Mouse (Mus musculus): ENCODE data around the gene Arhgdig. TPM values are rescaled to one million over a fixed set of nuclear protein-coding genes. Genes with fewer than 3 reads are reported as not detected.

Gene Arhgdig
- polyA plus RNA-seq, 1 experiment: 3.2 TPM

DNA sequence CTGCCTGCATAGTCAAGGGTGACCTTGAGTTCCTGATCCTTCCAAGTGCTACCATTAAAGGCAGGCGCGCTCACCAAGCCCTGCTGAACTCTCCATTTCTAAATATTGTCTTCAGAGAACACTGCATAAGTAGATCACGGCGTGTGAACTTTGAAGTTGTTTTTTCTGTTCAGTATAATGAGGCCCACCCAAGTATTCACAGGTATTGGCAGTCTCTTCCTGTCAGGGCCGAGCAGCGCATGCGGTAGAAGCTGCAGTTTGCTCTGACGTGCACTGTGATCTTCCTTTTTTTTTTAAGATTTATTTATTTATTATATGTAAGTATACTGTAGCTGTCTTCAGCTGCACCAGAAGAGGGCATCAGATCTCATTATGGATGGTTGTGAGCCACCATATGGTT lies 26.8 kb upstream of the Arhgdig start:
- Histone ChIP-seq H3K4me1 (ENCODE audit: control insufficient read depth, insufficient read depth, insufficient read length, low read length) (peaks cover 18% of the 10 kb centered on the region), H3K27ac (ENCODE audit: insufficient read depth, low read depth, low read length) (peak overlapping the region; percentile 10; the same call in 1 of the 2 replicates), H3K4me3 (ENCODE audit: low read depth, low read length) (no peak overlapping the region), H3K36me3 (ENCODE audit: control insufficient read depth, insufficient read depth, low read length) (peaks cover 18% of the 10 kb centered on the region), H3K27me3 (ENCODE audit: control insufficient read depth, insufficient read depth, low read length) (no peaks in the 10 kb centered on the region)
- TF ChIP-seq POLR2A (IDR thresholded peaks at IDR 0.05; ENCODE audit: low read depth, low read length): no peak
- TF ChIP-seq CTCF (IDR thresholded peaks at IDR 0.05; ENCODE audit: extremely low read depth, insufficient read length, insufficient replicate concordance, low read depth, low read length): no peak
- 63% methylated on average over 8 of the region's 8 CpGs for WGBS

GRCm38 (mm10) chr17:26232863-26233262 lies 25.3 kb upstream of the Arhgdig start:
- no peaks in the 10 kb centered on the region for H3K27me3 ChIP-seq (ENCODE audit: control insufficient read depth, insufficient read depth, low read length)
- WGBS: 89% methylated on average over 8 of the region's 8 CpGs
- TF ChIP-seq CTCF (IDR thresholded peaks at IDR 0.05; ENCODE audit: extremely low read depth, insufficient read length, insufficient replicate concordance, low read depth, low read length) (peak; percentile 61; the same call in 1 of the 2 replicates), POLR2A (IDR thresholded peaks at IDR 0.05; ENCODE audit: low read depth, low read length) (no peak)

GRCm38 (mm10) chr17:26231156-26231555 lies 23.6 kb upstream of the Arhgdig start:
- TF ChIP-seq CTCF (IDR thresholded peaks at IDR 0.05; ENCODE audit: extremely low read depth, insufficient read length, insufficient replicate concordance, low read depth, low read length) (no peak), POLR2A (IDR thresholded peaks at IDR 0.05; ENCODE audit: low read depth, low read length) (no peak)
- Histone ChIP-seq H3K4me1 (ENCODE audit: control insufficient read depth, insufficient read depth, insufficient read length, low read length) (peaks cover 9% of the 10 kb centered on the region), H3K27ac (ENCODE audit: insufficient read depth, low read depth, low read length) (no peak overlapping the region), H3K36me3 (ENCODE audit: control insufficient read depth, insufficient read depth, low read length) (peaks cover 17% of the 10 kb centered on the region), H3K27me3 (ENCODE audit: control insufficient read depth, insufficient read depth, low read length) (no peaks in the 10 kb centered on the region), H3K4me3 (ENCODE audit: low read depth, low read length) (no peak overlapping the region)
- WGBS: 82% methylated on average over 5 of the region's 5 CpGs

More at GRCm38 (mm10) chr17:26232863-26233262, 25.3 kb upstream of the Arhgdig start:
- no peak overlapping the region for H3K4me3 ChIP-seq (ENCODE audit: low read depth, low read length)
- H3K4me1 ChIP-seq (ENCODE audit: control insufficient read depth, insufficient read depth, insufficient read length, low read length): peaks cover 12% of the 10 kb centered on the region
- no peak overlapping the region for H3K27ac ChIP-seq (ENCODE audit: insufficient read depth, low read depth, low read length)
- H3K36me3 ChIP-seq (ENCODE audit: control insufficient read depth, insufficient read depth, low read length): peaks cover 17% of the 10 kb centered on the region

- 92% methylated on average over 5 of the region's 5 CpGs for WGBS
- peaks cover 13% of the 10 kb centered on the region; the same call in 1 of the 2 replicates for H3K4me1 ChIP-seq (ENCODE audit: control insufficient read depth, insufficient read depth, insufficient read length, low read length)
- no peak for TF ChIP-seq CTCF (IDR thresholded peaks at IDR 0.05; ENCODE audit: extremely low read depth, insufficient read length, insufficient replicate concordance, low read depth, low read length)
- TF ChIP-seq POLR2A (IDR thresholded peaks at IDR 0.05; ENCODE audit: low read depth, low read length): no peak
- H3K27me3 ChIP-seq (ENCODE audit: control insufficient read depth, insufficient read depth, low read length): no peaks in the 10 kb centered on the region
- no peak overlapping the region for H3K27ac ChIP-seq (ENCODE audit: insufficient read depth, low read depth, low read length)
- no peak overlapping the region for H3K4me3 ChIP-seq (ENCODE audit: low read depth, low read length)
- peaks cover 17% of the 10 kb centered on the region for H3K36me3 ChIP-seq (ENCODE audit: control insufficient read depth, insufficient read depth, low read length)
Measured at GRCm38 (mm10) chr17:26229776-26230175, 22.2 kb upstream of the Arhgdig start.

DNA sequence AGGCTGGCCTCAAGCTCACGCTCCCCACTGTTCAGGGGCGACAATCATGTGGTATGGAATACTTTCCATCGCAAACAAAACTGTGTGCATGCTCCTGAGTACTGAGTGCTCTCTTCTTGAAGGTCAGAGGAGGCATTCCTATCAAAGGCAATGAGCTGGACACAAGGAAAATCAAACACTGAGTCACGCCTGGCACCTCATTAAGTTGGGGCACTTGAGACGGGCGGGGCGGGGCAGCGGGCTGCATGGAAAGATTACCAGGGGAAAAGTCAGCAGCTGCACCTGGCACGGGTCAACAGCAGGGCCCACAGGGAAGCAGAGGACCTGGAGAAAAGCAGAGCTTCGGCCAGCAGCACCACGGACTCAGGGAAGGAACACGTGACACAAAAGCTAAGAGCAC lies 17.6 kb upstream of the Arhgdig start:
- Histone ChIP-seq H3K36me3 (ENCODE audit: control insufficient read depth, insufficient read depth, low read length) (peaks cover 11% of the 10 kb centered on the region), H3K27me3 (ENCODE audit: control insufficient read depth, insufficient read depth, low read length) (no peaks in the 10 kb centered on the region), H3K27ac (ENCODE audit: insufficient read depth, low read depth, low read length) (peak overlapping the region; percentile 75), H3K4me1 (ENCODE audit: control insufficient read depth, insufficient read depth, insufficient read length, low read length) (peaks cover 24% of the 10 kb centered on the region; the same call in 1 of the 2 replicates), H3K4me3 (ENCODE audit: low read depth, low read length) (no peak overlapping the region)
- TF ChIP-seq POLR2A (IDR thresholded peaks at IDR 0.05; ENCODE audit: low read depth, low read length): no peak
- TF ChIP-seq CTCF (IDR thresholded peaks at IDR 0.05; ENCODE audit: extremely low read depth, insufficient read length, insufficient replicate concordance, low read depth, low read length): no peak
- 18% methylated on average over 12 of the region's 12 CpGs for whole genome bisulfite sequencing

- Histone ChIP-seq H3K4me1 (ENCODE audit: control insufficient read depth, insufficient read depth, insufficient read length, low read length) (peaks cover 22% of the 10 kb centered on the region; the same call in 1 of the 2 replicates), H3K27me3 (ENCODE audit: control insufficient read depth, insufficient read depth, low read length) (no peaks in the 10 kb centered on the region), H3K4me3 (ENCODE audit: low read depth, low read length) (no peak overlapping the region), H3K36me3 (ENCODE audit: control insufficient read depth, insufficient read depth, low read length) (peaks cover 38% of the 10 kb centered on the region), H3K27ac (ENCODE audit: insufficient read depth, low read depth, low read length) (0 out of 2 replicates have a peak overlapping the region, but pooled peaks have one; percentile 5)
- TF ChIP-seq CTCF (IDR thresholded peaks at IDR 0.05; ENCODE audit: extremely low read depth, insufficient read length, insufficient replicate concordance, low read depth, low read length) (no peak), POLR2A (IDR thresholded peaks at IDR 0.05; ENCODE audit: low read depth, low read length) (no peak)
- 19% methylated on average over 2 of the region's 2 CpGs for WGBS
Measured at GRCm38 (mm10) chr17:26221508-26221907, 13.9 kb upstream of the Arhgdig start.

GRCm38 (mm10) chr17:26212681-26213080 lies 5.1 kb upstream of the Arhgdig start:
- H3K36me3 ChIP-seq (ENCODE audit: control insufficient read depth, insufficient read depth, low read length): peaks cover 50% of the 10 kb centered on the region
- H3K4me1 ChIP-seq (ENCODE audit: control insufficient read depth, insufficient read depth, insufficient read length, low read length): no peaks in the 10 kb centered on the region
- WGBS: 77% methylated on average over 11 of the region's 11 CpGs
- H3K27me3 ChIP-seq (ENCODE audit: control insufficient read depth, insufficient read depth, low read length): no peaks in the 10 kb centered on the region
- no peak overlapping the region for H3K4me3 ChIP-seq (ENCODE audit: low read depth, low read length)
- no peak overlapping the region for H3K27ac ChIP-seq (ENCODE audit: insufficient read depth, low read depth, low read length)
- no peak for TF ChIP-seq CTCF (IDR thresholded peaks at IDR 0.05; ENCODE audit: extremely low read depth, insufficient read length, insufficient replicate concordance, low read depth, low read length)
- TF ChIP-seq POLR2A (IDR thresholded peaks at IDR 0.05; ENCODE audit: low read depth, low read length): no peak
